Mouse (Mus musculus) bone marrow, adult 2 months (tissue): ENCODE data around the gene Samd14. TPM values are rescaled to one million over a fixed set of nuclear protein-coding genes. Genes with fewer than 3 reads are reported as not detected.
"Not testable (repeated sequence)": the region's sequence is repeated elsewhere in the genome, so short reads cannot be mapped to it uniquely, and the experiment has no call there.

ENCODE experiments used
- H3K27ac ChIP-seq: fragments of 200-500 bp; 2 replicates; pipeline ENCODE4 v1.5.1; 2012; ENCODE audit warnings: low read depth, mild to moderate bottlenecking, control low read depth, inconsistent platforms, low read length; ENCODE audit not compliant: control insufficient read depth, poor library complexity, insufficient read depth
- H3K4me1 ChIP-seq: fragments of 200-500 bp; 2 replicates; pipeline ENCODE4 v1.6.1; 2011; ENCODE audit warnings: low read length; ENCODE audit not compliant: control insufficient read depth, insufficient read depth
- H3K4me3 ChIP-seq: fragments of 200-500 bp; replicated peaks from 2 replicates; pipeline ENCODE3; 2011; ENCODE audit warnings: mild to moderate bottlenecking, low read depth, low read length, control low read depth; ENCODE audit not compliant: control insufficient read depth
- CTCF ChIP-seq: fragments of 200-500 bp; IDR thresholded peaks from 2 replicates; pipeline ENCODE4 v1.5.1; 2011; ENCODE audit warnings: low read length, control low read depth; ENCODE audit not compliant: control insufficient read depth, insufficient read depth
- POLR2A ChIP-seq: fragments of 200-500 bp; IDR thresholded peaks from 2 replicates; pipeline ENCODE4 v1.6.1; 2011; ENCODE audit warnings: low read depth, mild to moderate bottlenecking, control low read depth, low read length, borderline replicate concordance; ENCODE audit not compliant: control insufficient read depth
- WGBS: fragments of 180-500 bp; shearing (Covaris S2); methylation state at CpG from one replicate; pipeline ENCODE4 v1.1.7; 2018; 5-methylcytosine and 5-hydroxymethylcytosine counted together
- polyA plus RNA-seq: library from polyadenylated mRNA; stranded (reverse); fragments of >200 nt; gene quantifications from 2 replicates; pipeline ENCODE4 v1.2.4, GENCODE M21; 2011; ENCODE audit warnings: low replicate concordance; ENCODE audit not compliant: missing spikeins, insufficient read depth, insufficient read length

The Samd14 gene
- polyA plus RNA-seq, 1 experiment: 80.3 TPM

DNA sequence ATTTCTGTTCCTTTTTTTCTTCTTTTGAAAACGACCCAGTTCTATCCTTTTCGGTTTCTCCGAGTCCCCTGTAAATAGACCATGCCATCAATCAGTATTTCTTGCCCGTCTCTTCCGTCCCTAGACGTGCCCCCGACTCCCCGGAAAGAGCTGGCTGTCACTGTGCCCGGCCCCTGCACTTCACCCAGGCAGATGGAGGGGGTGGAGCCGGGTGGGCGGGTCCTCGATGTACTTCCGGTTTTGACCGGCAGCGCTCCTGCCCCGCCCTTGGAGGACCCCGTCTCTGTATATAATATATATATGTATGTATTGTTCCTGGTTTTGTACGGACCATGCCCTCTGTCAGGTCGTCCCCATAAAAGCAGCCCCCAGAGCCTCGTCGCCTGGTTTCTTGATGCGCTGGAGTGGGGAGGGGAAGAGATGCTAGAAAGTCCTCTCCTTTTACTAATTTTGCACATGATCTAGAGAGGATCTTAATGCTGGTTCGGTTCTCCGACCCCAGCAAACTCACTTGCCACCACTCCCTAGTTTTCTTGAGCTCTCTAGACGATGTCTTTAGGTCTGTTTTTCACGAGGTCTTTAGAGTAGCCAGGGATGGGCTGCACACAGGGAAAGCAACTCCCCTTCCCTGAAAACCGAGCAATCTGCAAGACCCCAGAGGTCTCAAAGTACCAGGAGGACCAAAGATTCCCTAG lies 3.0 kb upstream of the Samd14 start:
- 0 out of 2 replicates have a peak overlapping the region, but pooled peaks have one; percentile 34 for H3K27ac ChIP-seq
- peak overlapping the region; percentile 67 for H3K4me3 ChIP-seq
- H3K4me1 ChIP-seq: peaks cover 1% of the 10 kb centered on the region; the same call in 1 of the 2 replicates
- 2% methylated on average over 27 of the region's 27 CpGs for WGBS
- TF ChIP-seq CTCF (no peak), POLR2A (no peak)

GRCm38 (mm10) chr11:95007418-95007817 lies 2.3 kb upstream of the Samd14 start:
- Histone ChIP-seq H3K4me3 (no peak overlapping the region), H3K4me1 (peaks cover 1% of the 10 kb centered on the region; the same call in 1 of the 2 replicates), H3K27ac (no peak overlapping the region)
- WGBS: 3% methylated on average over 3 of the region's 3 CpGs
- no peak for TF ChIP-seq CTCF
- no peak for TF ChIP-seq POLR2A

DNA sequence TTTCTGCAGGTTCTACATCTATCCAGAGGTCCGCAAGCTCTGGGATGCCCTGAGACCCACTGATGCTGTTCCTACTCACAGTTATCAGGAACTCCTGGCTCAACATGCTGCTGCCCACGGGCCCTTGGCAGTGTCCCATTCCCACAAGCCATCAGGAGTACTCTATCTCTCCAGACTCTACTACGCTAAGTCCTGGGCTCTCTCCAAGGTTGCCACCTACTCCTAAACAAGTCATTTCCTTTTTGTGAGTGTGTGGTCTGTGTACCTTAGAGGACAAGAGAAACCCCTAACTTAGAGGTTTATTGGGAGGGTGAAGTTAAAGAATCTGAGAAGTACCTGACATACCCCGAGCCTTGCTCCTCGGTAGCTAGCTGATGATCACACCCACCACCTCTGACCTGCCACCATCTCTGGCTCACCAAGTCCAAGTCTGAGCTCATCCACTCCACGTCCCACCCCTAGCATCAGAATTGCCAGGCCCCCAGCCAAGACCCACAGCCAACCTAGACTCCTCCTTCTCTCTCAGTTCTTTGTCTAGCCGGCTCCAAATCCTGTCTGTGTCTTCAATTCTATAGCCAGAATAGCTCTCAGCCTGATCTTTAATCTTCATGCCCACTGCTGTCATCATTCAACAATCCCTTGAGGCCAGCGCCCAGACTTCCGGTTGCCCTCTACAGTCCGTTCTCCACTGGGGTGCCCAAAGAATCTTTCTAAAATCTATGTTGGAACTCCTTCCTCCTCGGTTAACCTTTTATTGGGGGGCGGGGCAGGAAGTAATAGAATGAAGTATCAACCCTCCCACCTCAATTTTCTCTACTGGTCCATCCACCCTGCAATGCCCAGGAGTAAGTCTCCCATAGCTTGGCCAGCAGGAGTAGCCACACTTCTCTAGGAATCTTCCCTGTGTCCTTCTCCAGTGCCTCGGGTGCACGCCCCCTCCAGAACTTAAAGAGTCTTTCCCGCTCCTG lies 734 bp upstream of the Samd14 start:
- 15% methylated on average over 15 of the region's 15 CpGs for WGBS
- Histone ChIP-seq H3K4me1 (peaks cover 1% of the 10 kb centered on the region; the same call in 1 of the 2 replicates), H3K27ac (peak overlapping the region; percentile 67), H3K4me3 (peak overlapping the region; percentile 67)
- TF ChIP-seq POLR2A: no peak
- TF ChIP-seq CTCF: no peak

DNA sequence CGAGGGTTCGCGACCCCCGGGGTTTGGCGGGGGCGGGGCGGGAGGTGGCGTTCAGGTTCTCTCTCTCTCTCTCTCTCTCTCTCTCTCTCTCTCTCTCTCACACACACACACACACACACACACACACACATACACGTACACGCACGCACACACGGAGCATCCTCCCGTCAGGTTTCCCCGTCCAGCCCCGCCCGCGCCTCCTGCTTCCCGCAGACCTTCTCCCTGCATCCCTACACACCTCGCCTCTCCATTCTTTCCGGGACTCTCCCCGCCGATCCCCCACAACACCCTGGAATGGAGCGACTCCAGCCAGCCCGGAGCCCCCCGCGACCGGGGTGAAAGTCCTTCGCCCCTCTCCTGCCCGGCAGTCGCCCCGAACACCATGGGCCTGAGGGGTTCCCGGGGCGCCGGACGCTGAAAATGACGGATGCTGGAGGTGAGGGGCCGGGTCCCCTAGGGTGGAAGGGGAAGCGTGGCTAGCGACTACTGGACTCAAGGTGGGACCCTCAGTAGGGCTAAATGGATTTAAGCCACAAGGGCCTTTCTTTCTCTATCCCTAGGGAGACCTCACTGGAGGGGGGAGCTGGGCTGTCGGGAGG lies 561 bp downstream of the Samd14 start:
- Histone ChIP-seq H3K27ac (peak overlapping the region; percentile 83), H3K4me1 (peaks cover 1% of the 10 kb centered on the region; the same call in 1 of the 2 replicates), H3K4me3 (peak overlapping the region; percentile 61)
- 14% methylated on average over 35 of the region's 40 CpGs for WGBS
- TF ChIP-seq POLR2A (no peak), CTCF (no peak)

- Histone ChIP-seq H3K27ac (peak overlapping the region; percentile 83), H3K4me3 (peak overlapping the region; percentile 70)
- not testable (repeated sequence) for H3K4me1 ChIP-seq
Observed at GRCm38 (mm10) chr11:95010841-95011403, 1.2 kb downstream of the Samd14 start.

GRCm38 (mm10) chr11:95011416-95011815 lies 1.7 kb downstream of the Samd14 start:
- peaks cover 1% of the 10 kb centered on the region; the same call in 1 of the 2 replicates for H3K4me1 ChIP-seq
- peak overlapping the region; percentile 83 for H3K27ac ChIP-seq
- 22% methylated on average over 1 of the region's 1 CpGs for WGBS

More at GRCm38 (mm10) chr11:95010841-95011403, 1.2 kb downstream of the Samd14 start:
- TF ChIP-seq POLR2A: 0 out of 2 replicates have a peak, but pooled peaks have one; percentile 18
- WGBS: 48% methylated on average over 4 of the region's 4 CpGs

DNA sequence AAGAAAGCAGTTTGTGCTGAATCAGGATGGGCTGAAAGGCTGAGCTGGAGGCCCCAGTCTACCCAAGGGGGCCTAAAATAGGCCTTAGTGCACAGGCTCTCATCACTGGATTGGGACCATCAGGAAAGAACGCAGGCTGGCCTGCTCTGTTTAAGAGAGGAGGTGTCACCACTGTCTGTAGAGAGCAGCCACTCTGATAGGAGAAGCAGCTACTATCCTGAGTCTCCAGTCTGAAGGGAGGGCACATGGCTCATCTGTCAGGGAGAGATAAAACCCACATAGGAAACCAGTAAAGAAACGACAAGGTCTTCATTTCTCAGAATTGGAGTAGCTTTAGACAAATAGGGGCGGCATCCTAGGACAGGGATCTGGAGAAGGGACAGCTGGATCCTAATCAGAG lies 2.4 kb downstream of the Samd14 start:
- Histone ChIP-seq H3K4me1 (no peaks in the 10 kb centered on the region), H3K27ac (peak overlapping the region; percentile 83), H3K4me3 (peak overlapping the region; percentile 7)
- WGBS: 22% methylated on average over 3 of the region's 3 CpGs
- TF ChIP-seq POLR2A (peak; percentile 51), CTCF (no peak)

More at GRCm38 (mm10) chr11:95011416-95011815, 1.7 kb downstream of the Samd14 start:
- TF ChIP-seq CTCF (no peak), POLR2A (no peak)
- peak overlapping the region; percentile 70 for H3K4me3 ChIP-seq
